Mouse (Mus musculus) kidney, embryonic 14.5 days (tissue): ENCODE measurements around the gene Kalrn. TPM values are rescaled to one million over a fixed set of nuclear protein-coding genes. Genes with fewer than 3 reads are reported as not detected.

Experiments used
- ATAC-seq: fragments of 200-750 bp; cut with Nextera tagmentation; 2 replicates; pipeline ENCODE4 v1.8.0; 2017; ENCODE audit warnings: moderate number of reproducible peaks, mild to moderate bottlenecking, moderate TSS enrichment, moderate library complexity; ENCODE audit not compliant: low FRiP score, low TSS enrichment
- H3K27ac ChIP-seq: fragments of 300-500 bp; sonication (generic); 2 replicates; pipeline ENCODE4 v1.5.1; 2014; ENCODE audit warnings: low read depth, mild to moderate bottlenecking, low read length, moderate library complexity, mixed read lengths
- H3K27me3 ChIP-seq: fragments of 300-500 bp; sonication (generic); 2 replicates; pipeline ENCODE4 v1.6.1; 2014; ENCODE audit warnings: mild to moderate bottlenecking, low read length; ENCODE audit not compliant: control insufficient read depth, insufficient read depth
- H3K36me3 ChIP-seq: fragments of 300-500 bp; sonication (generic); 2 replicates; pipeline ENCODE4 v1.6.1; 2014; ENCODE audit warnings: low read length, mixed read lengths; ENCODE audit not compliant: control insufficient read depth, insufficient read depth
- H3K4me1 ChIP-seq: fragments of 300-500 bp; sonication (generic); 2 replicates; pipeline ENCODE4 v1.6.1; 2014; ENCODE audit warnings: low read length, mixed read lengths; ENCODE audit not compliant: control insufficient read depth, insufficient read depth
- H3K4me2 ChIP-seq: fragments of 300-500 bp; sonication (generic); replicated peaks from 2 replicates; pipeline ENCODE4 v1.6.1; 2014; ENCODE audit warnings: low read depth, mild to moderate bottlenecking, low read length
- H3K4me3 ChIP-seq: fragments of 300-500 bp; sonication (generic); 2 replicates; pipeline ENCODE4 v1.5.1; 2014; ENCODE audit warnings: mild to moderate bottlenecking, low read length
- H3K9ac ChIP-seq: fragments of 300-500 bp; sonication (generic); 2 replicates; pipeline ENCODE4 v1.6.1; 2014; ENCODE audit warnings: low read depth, mild to moderate bottlenecking, low read length, moderate library complexity
- H3K9me3 ChIP-seq: fragments of 300-500 bp; sonication (generic); 2 replicates; pipeline ENCODE4 v1.6.1; 2016; ENCODE audit warnings: low read length; ENCODE audit not compliant: control insufficient read depth
- WGBS: fragments of 180-500 bp; shearing (Covaris S2); extraction: QIAGEN DNeasy Blood & Tissue Kit; methylation state at CpG from one replicate; pipeline ENCODE4 v1.1.7; 2014; 5-methylcytosine and 5-hydroxymethylcytosine counted together
- polyA plus RNA-seq: library from polyadenylated mRNA; unstranded; fragments of >200 nt; fragmentation: Nextera tagmentation; extraction: Ambion mirVana; gene quantifications from 2 replicates; pipeline ENCODE4 v1.2.1, GENCODE M21; 2014

Kalrn gene
- polyA plus RNA-seq, 1 experiment from 2014 or later = 16.0 TPM

- Histone ChIP-seq H3K9me3 (no peaks in the 10 kb centered on the region), H3K4me1 (peaks cover 13% of the 10 kb centered on the region), H3K27me3 (no peaks in the 10 kb centered on the region), H3K4me3 (no peak overlapping the region), H3K4me2 (peak overlapping the region; percentile 24; the same call in 1 of the 2 replicates), H3K27ac (no peak overlapping the region), H3K36me3 (no peaks in the 10 kb centered on the region), H3K9ac (no peak overlapping the region)
- 65% methylated on average over 22 of the region's 22 CpGs for WGBS
- ATAC-seq = peak; percentile 46; the same call in 1 of the 2 replicates
Measured at GRCm38 (mm10) chr16:34262731-34263460, 310.4 kb downstream of the Kalrn start.

DNA sequence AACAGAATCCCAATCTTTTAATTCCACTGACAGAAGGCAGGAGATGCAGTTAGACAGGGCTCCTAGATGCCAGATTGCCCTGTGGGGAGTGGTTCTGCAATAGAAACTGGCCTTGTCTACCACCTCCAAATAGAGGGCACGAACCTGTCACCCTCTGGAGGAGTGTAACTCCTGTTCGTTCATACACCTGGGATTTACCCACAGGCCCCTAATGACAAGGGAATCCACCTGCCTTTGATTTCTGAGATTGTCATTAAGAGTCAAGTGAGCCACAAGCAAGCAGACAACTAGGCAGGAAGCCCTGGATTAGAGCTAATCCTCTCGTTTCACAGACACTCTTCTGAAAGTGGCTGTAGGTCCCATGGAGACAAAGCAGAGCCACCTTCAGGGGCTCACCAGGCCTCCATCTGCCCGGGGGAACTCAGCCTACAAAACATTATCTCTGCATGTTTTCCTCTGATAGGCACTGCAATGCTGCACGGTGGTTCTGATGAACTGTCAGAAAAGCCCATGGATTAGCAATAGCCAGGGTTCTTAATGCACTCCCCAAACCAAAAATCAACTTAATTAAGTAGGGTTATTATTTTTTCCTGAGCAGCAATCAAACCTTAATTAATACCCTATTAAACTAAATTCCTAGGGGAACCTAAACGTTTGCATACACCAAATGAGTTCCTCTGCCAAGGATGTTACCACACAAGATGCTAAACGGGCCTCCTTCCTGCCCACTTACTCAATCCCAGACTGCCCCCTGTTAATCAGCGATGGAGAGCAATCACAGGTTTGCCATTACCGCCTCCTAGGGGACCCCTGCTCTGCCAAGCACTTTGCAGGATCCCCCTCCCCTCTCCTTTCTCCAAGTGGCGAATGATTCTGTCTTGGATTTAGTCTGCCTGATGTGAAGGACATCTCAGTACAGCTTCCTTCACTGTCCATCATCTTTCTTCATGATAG, 312.1 kb downstream of the Kalrn start:
- Histone ChIP-seq H3K9ac (no peak overlapping the region), H3K4me2 (no peak overlapping the region), H3K4me3 (no peak overlapping the region), H3K36me3 (no peaks in the 10 kb centered on the region), H3K27ac (no peak overlapping the region), H3K4me1 (peaks cover 13% of the 10 kb centered on the region), H3K27me3 (no peaks in the 10 kb centered on the region), H3K9me3 (no peaks in the 10 kb centered on the region)
- WGBS = 66% methylated on average over 10 of the region's 10 CpGs
- no peak for ATAC-seq

DNA sequence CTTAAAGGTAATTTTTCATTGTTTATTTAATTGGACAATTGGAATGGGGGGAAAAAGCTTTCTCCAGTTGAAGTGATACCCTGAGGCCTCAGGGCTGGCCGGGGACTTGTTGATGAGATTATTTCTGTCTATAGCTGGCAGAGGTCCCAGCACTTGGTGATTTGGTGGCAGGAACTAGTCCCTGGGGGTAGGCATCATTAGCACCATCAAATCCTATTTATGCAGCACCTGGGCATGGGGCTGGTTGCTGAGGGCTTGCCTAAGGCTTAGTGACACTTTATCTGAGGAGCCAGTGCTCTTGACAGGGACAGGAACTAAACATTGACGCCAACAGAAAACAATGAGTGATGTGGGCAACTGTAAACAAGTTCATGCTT, 318.7 kb downstream of the Kalrn start:
- 76% methylated on average over 2 of the region's 2 CpGs for WGBS
- Histone ChIP-seq H3K4me3 (no peak overlapping the region), H3K36me3 (peaks cover 4% of the 10 kb centered on the region; the same call in 1 of the 2 replicates), H3K27me3 (no peaks in the 10 kb centered on the region), H3K9ac (no peak overlapping the region), H3K9me3 (no peaks in the 10 kb centered on the region), H3K27ac (no peak overlapping the region), H3K4me2 (no peak overlapping the region), H3K4me1 (no peaks in the 10 kb centered on the region)
- ATAC-seq = no peak

- no peak overlapping the region for H3K4me3 ChIP-seq
- no peak for ATAC-seq
- no peak overlapping the region for H3K27ac ChIP-seq
- H3K4me2 ChIP-seq = no peak overlapping the region
- peaks cover 4% of the 10 kb centered on the region; the same call in 1 of the 2 replicates for H3K36me3 ChIP-seq
- H3K9me3 ChIP-seq = no peaks in the 10 kb centered on the region
- no peak overlapping the region for H3K9ac ChIP-seq
- H3K4me1 ChIP-seq = no peaks in the 10 kb centered on the region
- no peaks in the 10 kb centered on the region for H3K27me3 ChIP-seq
- 84% methylated on average over 4 of the region's 4 CpGs for WGBS
Measured at GRCm38 (mm10) chr16:34254002-34254645, 319.2 kb downstream of the Kalrn start.

DNA sequence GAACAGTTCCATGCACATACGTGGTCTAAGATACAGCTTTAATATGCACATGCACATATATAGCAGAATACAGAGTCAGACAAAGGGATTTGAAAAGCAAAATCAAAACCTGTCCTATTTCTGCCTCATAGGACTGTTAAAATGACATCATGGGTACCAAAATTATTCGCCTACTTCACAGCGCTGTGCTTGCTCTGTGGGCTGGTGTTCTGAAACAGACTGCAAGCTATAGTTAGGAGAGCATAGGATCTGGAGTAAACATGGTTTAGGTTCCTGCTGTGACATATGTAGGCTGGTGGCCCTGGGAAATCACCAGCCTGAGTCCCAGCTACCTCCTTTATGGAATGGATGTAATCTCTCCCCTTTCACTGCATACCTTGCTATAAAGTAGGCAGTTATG, 320.7 kb downstream of the Kalrn start:
- 93% methylated on average over 3 of the region's 3 CpGs for WGBS
- Histone ChIP-seq H3K4me1 (no peaks in the 10 kb centered on the region), H3K27me3 (no peaks in the 10 kb centered on the region), H3K36me3 (peaks cover 4% of the 10 kb centered on the region; the same call in 1 of the 2 replicates), H3K9ac (no peak overlapping the region), H3K27ac (no peak overlapping the region), H3K4me2 (no peak overlapping the region), H3K9me3 (no peaks in the 10 kb centered on the region; the same call in 1 of the 2 replicates), H3K4me3 (no peak overlapping the region)
- ATAC-seq = no peak

DNA sequence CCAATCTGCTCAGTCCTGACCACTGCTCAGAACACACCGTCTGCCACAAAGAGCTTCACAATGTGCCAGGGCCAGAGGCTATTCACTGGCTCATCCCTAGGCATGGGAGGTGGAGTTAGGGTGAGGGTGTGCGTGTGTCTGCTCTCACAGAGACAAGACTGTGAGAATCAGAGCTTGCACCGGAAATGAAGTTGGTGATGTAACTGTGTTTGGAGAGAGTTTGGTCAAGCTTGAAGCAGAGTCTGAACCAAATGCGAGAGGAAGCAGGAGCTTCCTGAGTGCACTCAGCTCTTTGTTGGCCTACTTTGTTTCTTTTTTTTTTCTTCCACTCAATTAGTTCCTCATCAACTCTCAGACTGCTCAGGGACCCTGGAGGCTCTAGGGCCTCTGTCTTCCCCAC, 325.1 kb downstream of the Kalrn start:
- Histone ChIP-seq H3K4me1 (no peaks in the 10 kb centered on the region), H3K9me3 (no peaks in the 10 kb centered on the region; the same call in 1 of the 2 replicates), H3K9ac (no peak overlapping the region), H3K4me2 (no peak overlapping the region), H3K27ac (no peak overlapping the region), H3K27me3 (no peaks in the 10 kb centered on the region), H3K4me3 (no peak overlapping the region), H3K36me3 (no peaks in the 10 kb centered on the region; the same call in 1 of the 2 replicates)
- no peak for ATAC-seq
- 68% methylated on average over 4 of the region's 4 CpGs for WGBS

- no peaks in the 10 kb centered on the region for H3K4me1 ChIP-seq
- peak overlapping the region; percentile 12; the same call in 1 of the 2 replicates for H3K9ac ChIP-seq
- H3K4me2 ChIP-seq = no peak overlapping the region
- WGBS = 76% methylated on average over 16 of the region's 16 CpGs
- no peak overlapping the region for H3K27ac ChIP-seq
- peaks cover 2% of the 10 kb centered on the region; the same call in 1 of the 2 replicates for H3K36me3 ChIP-seq
- no peak for ATAC-seq
- H3K4me3 ChIP-seq = no peak overlapping the region
- no peaks in the 10 kb centered on the region for H3K9me3 ChIP-seq
- no peaks in the 10 kb centered on the region for H3K27me3 ChIP-seq
Measured at GRCm38 (mm10) chr16:34241936-34242729, 331.2 kb downstream of the Kalrn start.

DNA sequence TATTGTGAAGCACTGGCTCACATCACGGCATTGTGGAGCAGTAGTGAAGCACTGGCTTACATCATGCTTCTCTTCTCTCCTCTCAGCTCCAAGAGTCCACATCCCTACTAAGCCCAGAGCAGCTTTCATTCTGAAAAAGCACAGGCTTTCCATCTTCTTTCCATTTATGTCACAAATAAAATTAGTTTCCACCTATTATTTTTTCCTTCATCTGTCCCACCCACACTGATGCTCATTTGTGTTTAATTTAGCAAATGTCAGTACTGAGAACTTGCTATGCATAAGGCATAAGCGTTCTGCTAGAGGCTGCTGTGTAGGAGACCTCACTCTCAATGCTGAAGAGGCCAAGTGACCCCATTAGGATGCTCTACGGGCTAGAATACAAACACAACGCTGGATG, 333.7 kb downstream of the Kalrn start:
- Histone ChIP-seq H3K27ac (no peak overlapping the region), H3K4me1 (no peaks in the 10 kb centered on the region), H3K36me3 (peaks cover 2% of the 10 kb centered on the region; the same call in 1 of the 2 replicates), H3K4me2 (no peak overlapping the region), H3K4me3 (no peak overlapping the region), H3K9ac (no peak overlapping the region), H3K9me3 (no peaks in the 10 kb centered on the region), H3K27me3 (no peaks in the 10 kb centered on the region)
- no peak for ATAC-seq
- WGBS = 83% methylated on average over 4 of the region's 4 CpGs
